Mouse (Mus musculus) olfactory bulb, adult 2 months (tissue): ENCODE measurements around the gene Grin2d. TPM values are rescaled to one million over a fixed set of nuclear protein-coding genes. Genes with fewer than 3 reads are reported as not detected.

Source experiments
- H3K27ac ChIP-seq: fragments of 200-500 bp; 2 replicates; pipeline ENCODE4 v1.5.1; 2012; ENCODE audit warnings: low read depth, low read length; ENCODE audit not compliant: insufficient read depth
- H3K4me1 ChIP-seq: fragments of 200-500 bp; 2 replicates; pipeline ENCODE4 v1.6.1; 2012; ENCODE audit warnings: low read length; ENCODE audit not compliant: control insufficient read depth, insufficient read depth
- H3K4me3 ChIP-seq: fragments of 200-500 bp; 2 replicates; pipeline ENCODE4 v1.5.1; 2012; ENCODE audit warnings: mild to moderate bottlenecking, low read depth, low read length, moderate library complexity; ENCODE audit not compliant: insufficient read depth
- CTCF ChIP-seq: fragments of 200-500 bp; IDR thresholded peaks from 2 replicates; pipeline ENCODE4 v1.5.1; 2012; ENCODE audit warnings: low read depth, mild to moderate bottlenecking, low read length, moderate library complexity; ENCODE audit not compliant: insufficient read depth
- POLR2A ChIP-seq: fragments of 200-500 bp; IDR thresholded peaks from 2 replicates; pipeline ENCODE4 v1.6.1; 2012; ENCODE audit warnings: mild to moderate bottlenecking, low read depth, low read length, moderate library complexity; ENCODE audit not compliant: insufficient read depth
- WGBS: fragments of 180-500 bp; shearing (Covaris S2); methylation state at CpG from one replicate; pipeline ENCODE4 v1.1.7; 2018; 5-methylcytosine and 5-hydroxymethylcytosine counted together
- polyA plus RNA-seq: library from polyadenylated mRNA; stranded (reverse); fragments of >200 nt; gene quantifications from 2 replicates; pipeline ENCODE4 v1.2.4, GENCODE M21; 2012; ENCODE audit warnings: low replicate concordance; ENCODE audit not compliant: missing spikeins, insufficient read depth, insufficient read length

Gene Grin2d
- polyA plus RNA-seq, 1 experiment, result not detected

DNA sequence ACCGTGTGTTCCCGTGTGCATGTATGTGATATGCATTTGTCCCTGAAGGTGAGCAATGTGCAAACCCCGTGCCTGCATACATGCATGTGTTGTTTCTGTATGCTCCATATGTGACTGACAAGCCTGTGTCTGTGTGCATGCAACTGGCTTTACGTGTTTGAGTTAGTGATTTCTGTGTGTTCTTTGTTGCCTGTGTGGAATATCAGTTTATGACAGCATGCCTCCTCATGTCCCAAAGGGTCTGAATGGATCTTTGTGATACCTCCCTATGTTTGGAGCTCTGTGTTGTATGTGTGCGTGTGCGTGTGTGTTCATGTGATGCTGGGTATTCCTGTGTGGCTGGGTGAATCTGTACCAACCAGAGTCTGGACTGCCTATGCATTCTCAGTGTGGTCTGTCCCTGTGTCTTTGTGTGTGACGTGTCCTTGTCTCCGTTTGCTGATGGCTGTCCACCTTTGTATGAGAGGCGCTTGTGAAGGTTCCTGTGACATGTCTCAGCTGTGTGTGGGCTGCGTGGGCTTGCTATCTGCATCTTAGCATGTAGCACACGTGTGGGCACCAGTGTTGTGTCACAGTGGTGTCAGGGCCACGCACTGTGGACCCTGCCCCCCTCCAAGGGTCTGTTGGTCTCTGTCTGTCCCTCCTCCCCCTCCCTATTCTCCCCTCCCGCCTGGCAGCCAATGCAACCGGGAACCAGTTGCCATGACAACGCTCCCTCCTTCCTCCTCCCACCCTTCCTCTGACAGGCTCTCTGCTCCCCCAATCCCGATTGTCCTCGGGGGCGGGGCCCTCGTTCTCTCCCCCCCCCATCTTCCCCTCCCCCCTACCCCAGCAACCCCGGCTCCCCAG lies 93.4 kb downstream of the Grin2d start, which contains the start of gene Sult2b1:
TSS of gene Sult2b1 (minus strand) at position 146 of the 849 bp plus-strand sequence.
- peak; percentile 27; the same call in 1 of the 2 replicates for TF ChIP-seq POLR2A
- TF ChIP-seq CTCF, result no peak
- 8% methylated on average over 20 of the region's 20 CpGs for WGBS
- Histone ChIP-seq H3K27ac (peak within 1 kb of the TSS; percentile 74), H3K4me3 (peak within 1 kb of the TSS; percentile 95), H3K4me1 (peaks cover 28% of the 10 kb centered on the region)

DNA sequence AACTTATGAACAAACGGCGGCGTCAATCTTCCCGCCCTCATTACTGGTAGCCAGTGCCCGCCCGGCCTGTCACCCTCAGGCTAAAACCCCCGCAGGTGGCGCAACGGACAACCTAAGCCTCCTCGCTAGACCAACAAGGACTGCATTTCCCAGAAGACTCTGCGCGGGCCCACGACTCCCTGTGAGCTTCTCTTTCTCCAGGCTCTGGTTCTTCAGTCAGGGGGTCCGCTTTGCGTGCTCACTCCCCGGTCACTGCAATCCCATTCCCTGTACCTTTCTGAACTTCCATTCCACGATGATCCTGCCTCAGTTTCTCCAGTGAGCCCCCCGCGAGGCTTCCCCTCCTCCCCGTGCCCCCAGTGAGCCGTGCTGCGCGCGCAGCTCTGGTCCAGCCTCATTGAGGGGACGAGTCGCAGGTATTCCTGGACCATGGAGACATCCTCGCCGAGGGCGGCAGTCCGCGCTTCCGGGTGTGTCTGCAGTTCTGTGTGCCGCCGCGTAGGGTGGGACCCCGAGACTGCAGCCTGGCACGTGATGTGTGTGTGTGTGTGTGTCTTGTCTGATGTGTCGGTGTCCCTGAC lies 94.6 kb downstream of the Grin2d start, which contains the start of gene Lmtk3:
TSS of gene Lmtk3 (plus strand) at position 228 of the 581 bp plus-strand sequence.
- WGBS, result under 1% methylated on average over 38 of the region's 38 CpGs
- peaks cover 34% of the 10 kb centered on the region for H3K4me1 ChIP-seq
- peak within 1 kb of the TSS; percentile 74 for H3K27ac ChIP-seq
- TF ChIP-seq CTCF (no peak), POLR2A (peak; percentile 32; the same call in 1 of the 2 replicates)
- H3K4me3 ChIP-seq, result peak within 1 kb of the TSS; percentile 87

DNA sequence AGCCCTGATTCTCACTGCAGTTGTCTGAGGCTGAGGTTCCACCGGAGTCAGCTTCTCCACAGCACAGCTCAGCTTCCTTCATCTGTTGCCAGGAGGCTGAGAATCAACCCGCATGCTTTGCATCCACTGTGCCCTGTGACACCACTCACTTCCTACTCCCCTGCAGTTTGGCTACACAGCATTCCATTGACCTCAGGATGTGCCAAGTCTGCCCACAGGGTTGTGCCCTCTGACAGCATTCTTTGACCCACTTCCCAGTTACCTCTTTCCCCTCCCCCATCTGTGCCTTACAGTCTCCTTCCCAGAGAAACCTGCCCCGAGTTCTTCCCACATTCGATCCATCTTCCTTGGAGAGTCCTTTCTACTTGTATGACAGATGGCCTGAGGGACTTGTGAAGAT lies 95.9 kb downstream of the Grin2d start:
- H3K4me1 ChIP-seq, result peaks cover 23% of the 10 kb centered on the region
- TF ChIP-seq CTCF (no peak), POLR2A (no peak)
- H3K4me3 ChIP-seq, result no peak overlapping the region
- H3K27ac ChIP-seq, result no peak overlapping the region
- 59% methylated on average over 4 of the region's 4 CpGs for WGBS

Other genes with a start within 250 kb of the Grin2d start
- gene Mamstr, start 238.4 kb downstream of the Grin2d start, polyA plus RNA-seq, result not detected in 2 replicates
- not detected in 2 replicates for gene Fut2, start 212.0 kb downstream of the Grin2d start, polyA plus RNA-seq
- gene Ntn5, start 194.4 kb downstream of the Grin2d start, polyA plus RNA-seq, result not detected in 2 replicates
- gene Sec1, start 184.0 kb downstream of the Grin2d start, polyA plus RNA-seq, result not detected in 2 replicates
- gene Car11, start 178.5 kb downstream of the Grin2d start, polyA plus RNA-seq, result not detected in 2 replicates
- gene Dbp, start 173.3 kb downstream of the Grin2d start, polyA plus RNA-seq, result 386 TPM in 1 of 2 replicates, not detected in the other
- gene Rpl18, start 162.9 kb downstream of the Grin2d start, polyA plus RNA-seq, result not detected in 2 replicates
- not detected in 2 replicates for gene Sphk2, start 160.4 kb downstream of the Grin2d start, polyA plus RNA-seq
- not detected in 2 replicates for gene Fam83e, start 157.2 kb downstream of the Grin2d start, polyA plus RNA-seq
- gene Spaca4, start 152.6 kb downstream of the Grin2d start, polyA plus RNA-seq, result not detected in 2 replicates
- not detected in 2 replicates for gene Lmtk3, start 94.6 kb downstream of the Grin2d start, polyA plus RNA-seq
- gene Sult2b1, start 93.7 kb downstream of the Grin2d start, polyA plus RNA-seq, result not detected in 2 replicates
- gene Cyth2, start 63.8 kb downstream of the Grin2d start, polyA plus RNA-seq, result not detected in 2 replicates
- not detected in 2 replicates for gene Kcnj14, start 53.6 kb downstream of the Grin2d start, polyA plus RNA-seq
- gene Grwd1, start 47.4 kb downstream of the Grin2d start, polyA plus RNA-seq, result not detected in 2 replicates
- not detected in 2 replicates for gene Kdelr1, start 5.6 kb downstream of the Grin2d start, polyA plus RNA-seq
- not detected in 2 replicates for gene Syngr4, start 18.3 kb upstream of the Grin2d start, polyA plus RNA-seq
- not detected in 2 replicates for gene Tmem143, start 18.6 kb upstream of the Grin2d start, polyA plus RNA-seq
- not detected in 2 replicates for gene Emp3, start 43.0 kb upstream of the Grin2d start, polyA plus RNA-seq
- gene Ccdc114, start 45.7 kb upstream of the Grin2d start, polyA plus RNA-seq, result not detected in 2 replicates
- gene Abcc6, start 151.9 kb upstream of the Grin2d start, polyA plus RNA-seq, result not detected in 2 replicates
- 117 TPM in 1 of 2 replicates, not detected in the other for gene Nomo1, start 155.3 kb upstream of the Grin2d start, polyA plus RNA-seq
- not detected in 2 replicates for gene Kcnj11, start 222.4 kb upstream of the Grin2d start, polyA plus RNA-seq